Mouse (Mus musculus): ENCODE data around the gene Isl2. TPM values are rescaled to one million over a fixed set of nuclear protein-coding genes. Genes with fewer than 3 reads are reported as not detected.

Gene Isl2
- polyA plus RNA-seq (2017; shearing (Covaris generic)), result not detected

DNA sequence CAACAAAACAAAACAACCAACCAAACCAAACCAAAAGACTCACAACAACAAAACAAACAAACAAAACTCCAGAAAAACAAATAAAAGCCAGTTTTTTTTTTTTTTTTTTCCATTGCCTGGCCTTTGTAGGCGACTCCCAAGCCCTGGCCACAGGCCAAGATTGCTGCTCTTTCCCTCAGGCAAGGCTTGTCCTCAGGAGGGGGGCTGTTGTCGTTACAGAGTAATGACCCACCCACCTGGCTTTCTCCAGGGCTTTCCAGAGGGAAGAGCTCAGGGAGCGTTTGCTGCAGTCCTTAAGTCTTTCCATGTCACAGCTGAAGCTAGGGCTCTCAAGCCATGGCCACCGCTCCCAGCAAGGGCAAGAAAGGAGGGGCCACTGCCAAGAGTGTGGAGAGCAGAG lies at the start of gene Isl2:
Gene Isl2, plus strand, starts transcription at position 296 of the 400 bp plus-strand sequence.

DNA sequence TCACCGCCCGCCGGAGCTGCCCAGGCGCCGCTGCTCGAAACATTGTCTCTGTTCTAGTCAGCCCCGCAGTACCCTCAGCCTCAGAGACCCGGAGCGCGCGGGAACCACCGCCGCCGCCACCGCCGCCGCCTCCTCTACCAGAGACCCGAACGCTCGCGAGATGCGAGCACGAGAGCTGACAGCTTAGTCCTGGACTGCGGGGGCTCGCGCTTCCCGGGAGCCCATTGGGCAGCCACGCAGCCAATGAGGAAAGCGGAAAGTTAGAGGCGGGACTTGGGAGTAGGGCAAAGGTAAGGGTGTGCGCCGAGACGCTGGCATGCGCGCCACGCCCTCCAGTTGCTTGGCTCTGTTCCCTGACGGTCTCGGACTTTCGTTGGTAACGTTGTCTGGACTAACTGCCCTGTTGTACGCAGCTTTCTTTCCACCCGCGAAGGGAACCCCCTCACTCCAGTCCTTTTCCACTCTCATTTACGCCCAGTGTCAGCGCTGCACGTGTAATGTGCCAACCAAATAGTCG lies 26.4 kb upstream of the Isl2 start, which contains the start of gene Etfa:
Gene Etfa, minus strand, starts transcription at position 217 of the 517 bp plus-strand sequence.

Other genes with a start within 250 kb of the Isl2 start
- 1.4 TPM for gene Nrg4, start 211.8 kb upstream of the Isl2 start, polyA plus RNA-seq (2017; shearing (Covaris generic))
- gene Tmem266, start 211.8 kb upstream of the Isl2 start, polyA plus RNA-seq (2017; shearing (Covaris generic)), result not detected
- gene Etfa, start 26.4 kb upstream of the Isl2 start, polyA plus RNA-seq (2017; shearing (Covaris generic)), result 104 TPM

All from effector memory CD4-positive, alpha-beta T cell, adult 5 months (primary cell).